Mouse (Mus musculus) bone marrow macrophage, adult 2 months (primary cell): ENCODE measurements around the gene Dnmt3a.

ENCODE experiments used
- CTCF ChIP-seq: IDR thresholded peaks from 2 replicates; pipeline ENCODE4 v1.5.1; 2012; ENCODE audit warnings: low read depth, mild to moderate bottlenecking, low read length, moderate library complexity
- POLR2A ChIP-seq: IDR thresholded peaks from 2 replicates; pipeline ENCODE4 v1.6.1; 2012; ENCODE audit warnings: mild to moderate bottlenecking, low read depth, low read length, borderline replicate concordance

- no peak for TF ChIP-seq CTCF
- TF ChIP-seq POLR2A, result no peak
These were observed 154.7 kb downstream of the Dnmt3a start for GRCm38 (mm10) chr12:3960553-3960952.
